Mouse (Mus musculus) megakaryocyte, embryonic 14.5 days (primary cell): ENCODE results near the gene U2af1l4. TPM values are rescaled to one million over a fixed set of nuclear protein-coding genes. Genes with fewer than 3 reads are reported as not detected.

Experiments used
- H3K27me3 ChIP-seq: replicated peaks from 2 replicates; pipeline ENCODE3; 2012; ENCODE audit warnings: inconsistent platforms
- H3K36me3 ChIP-seq: replicated peaks from 2 replicates; pipeline ENCODE3; 2012; ENCODE audit warnings: low read length, inconsistent platforms, mixed read lengths
- H3K4me1 ChIP-seq: 2 replicates; pipeline ENCODE4 v1.6.1; 2012; ENCODE audit warnings: inconsistent platforms
- H3K4me3 ChIP-seq: replicated peaks from 2 replicates; pipeline ENCODE3; 2012; ENCODE audit warnings: moderate library complexity, mild to moderate bottlenecking, inconsistent platforms
- H3K9me3 ChIP-seq: 2 replicates; pipeline ENCODE4 v1.6.1; 2012; ENCODE audit warnings: inconsistent platforms
- FLI1 ChIP-seq: IDR thresholded peaks from 2 replicates; pipeline ENCODE4 v1.6.1; 2012; ENCODE audit warnings: low read length, inconsistent platforms, mixed read lengths
- GATA1 ChIP-seq: IDR thresholded peaks from 3 replicates; pipeline ENCODE4 v1.6.1; 2012; ENCODE audit warnings: mixed read lengths, low read length, inconsistent platforms, borderline replicate concordance
- polyA plus RNA-seq: library from polyadenylated mRNA; stranded (reverse); fragments of >175 nt; gene quantifications from 2 replicates; pipeline ENCODE4 v1.2.3, GENCODE M21; 2012; ENCODE audit warnings: low replicate concordance; ENCODE audit not compliant: insufficient read depth

The U2af1l4 gene
- polyA plus RNA-seq, 1 experiment: 64.1 TPM

DNA sequence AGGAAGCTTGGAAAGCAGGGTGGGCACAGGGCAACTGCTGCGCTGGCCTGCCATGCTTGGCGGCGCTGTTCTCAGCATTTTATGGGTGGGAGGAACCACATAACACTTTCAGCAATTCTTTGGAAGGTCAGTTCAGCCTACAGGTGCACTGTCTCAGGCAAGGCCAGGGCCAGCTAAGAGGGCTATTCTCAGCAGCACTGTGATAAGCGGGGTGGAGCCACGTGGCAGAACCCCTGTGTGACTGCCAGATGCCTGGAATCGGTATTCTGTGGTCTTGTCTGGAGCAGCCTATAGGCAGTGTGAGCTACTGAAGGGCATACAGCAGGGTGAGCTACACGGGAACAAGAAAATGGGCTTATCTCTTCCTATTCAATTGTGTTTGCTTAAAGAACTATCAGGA lies 46.9 kb downstream of the U2af1l4 start:
- no peak overlapping the region for H3K4me3 ChIP-seq
- H3K27me3 ChIP-seq: peaks cover 9% of the 10 kb centered on the region
- no peaks in the 10 kb centered on the region for H3K9me3 ChIP-seq
- TF ChIP-seq GATA1 (no peak), FLI1 (no peak)
- H3K4me1 ChIP-seq: peaks cover 25% of the 10 kb centered on the region
- H3K36me3 ChIP-seq: no peaks in the 10 kb centered on the region

GRCm38 (mm10) chr7:30612654-30613402 lies 49.7 kb downstream of the U2af1l4 start, which contains the start of gene Upk1a:
Gene Upk1a (minus strand): TSS chr7:30612847.
- Histone ChIP-seq H3K9me3 (no peaks in the 10 kb centered on the region), H3K4me1 (peaks cover 22% of the 10 kb centered on the region), H3K4me3 (peak within 1 kb of the TSS; percentile 42)

GRCm38 (mm10) chr7:30613529-30614112 lies 50.5 kb downstream of the U2af1l4 start:
- Histone ChIP-seq H3K4me1 (peaks cover 18% of the 10 kb centered on the region), H3K27me3 (peaks cover 3% of the 10 kb centered on the region), H3K4me3 (peak overlapping the region; percentile 42), H3K9me3 (no peaks in the 10 kb centered on the region), H3K36me3 (peaks cover 36% of the 10 kb centered on the region)
- TF ChIP-seq FLI1: no peak
- no peak for TF ChIP-seq GATA1

More at GRCm38 (mm10) chr7:30612654-30613402, 49.7 kb downstream of the U2af1l4 start, which contains the start of gene Upk1a:
- Histone ChIP-seq H3K36me3 (peaks cover 28% of the 10 kb centered on the region), H3K27me3 (peaks cover 3% of the 10 kb centered on the region)
- TF ChIP-seq FLI1 (no peak), GATA1 (no peak)

- Histone ChIP-seq H3K4me3 (no peak overlapping the region), H3K4me1 (peaks cover 20% of the 10 kb centered on the region), H3K9me3 (no peaks in the 10 kb centered on the region), H3K36me3 (peaks cover 44% of the 10 kb centered on the region), H3K27me3 (peaks cover 3% of the 10 kb centered on the region)
- TF ChIP-seq FLI1 (no peak), GATA1 (no peak)
Measured at GRCm38 (mm10) chr7:30614454-30614853, 51.4 kb downstream of the U2af1l4 start.

Other genes with a start within 250 kb of the U2af1l4 start
- gene Syne4, start 248.5 kb upstream of the U2af1l4 start, polyA plus RNA-seq: 2.6 TPM in 1 of 2 replicates, not detected in the other
- gene E130208F15Rik, start 241.6 kb upstream of the U2af1l4 start, polyA plus RNA-seq: 0.25 TPM in 1 of 2 replicates, not detected in the other
- gene Sdhaf1, start 239.4 kb upstream of the U2af1l4 start, polyA plus RNA-seq: 9.8 and 13.7 TPM in 2 replicates
- gene Lrfn3, start 200.5 kb upstream of the U2af1l4 start, polyA plus RNA-seq: not detected in 2 replicates
- gene Tyrobp, start 149.5 kb upstream of the U2af1l4 start, polyA plus RNA-seq: 20.9 and 273 TPM in 2 replicates
- 11.1 and 14.2 TPM in 2 replicates for gene Hcst, start 143.4 kb upstream of the U2af1l4 start, polyA plus RNA-seq
- gene Nfkbid, start 141.6 kb upstream of the U2af1l4 start, polyA plus RNA-seq: 8.3 and 10.0 TPM in 2 replicates
- 2.1 and 5.5 TPM in 2 replicates for gene Aplp1, start 117.8 kb upstream of the U2af1l4 start, polyA plus RNA-seq
- gene Kirrel2, start 105.6 kb upstream of the U2af1l4 start, polyA plus RNA-seq: not detected in 2 replicates
- gene Nphs1, start 105.0 kb upstream of the U2af1l4 start, polyA plus RNA-seq: not detected in 2 replicates
- gene Prodh2, start 69.7 kb upstream of the U2af1l4 start, polyA plus RNA-seq: not detected in 2 replicates
- 12.9 and 43.1 TPM in 2 replicates for gene Arhgap33, start 28.2 kb upstream of the U2af1l4 start, polyA plus RNA-seq
- gene Hspb6, start 11.1 kb upstream of the U2af1l4 start, polyA plus RNA-seq: 6.0 and 17.2 TPM in 2 replicates
- gene Proser3, start 11.0 kb upstream of the U2af1l4 start, polyA plus RNA-seq: 11.6 and 51.8 TPM in 2 replicates
- 49.3 and 62.3 TPM in 2 replicates for gene Lin37, start 3.5 kb upstream of the U2af1l4 start, polyA plus RNA-seq
- gene Gm49396, start within 50 bp of the U2af1l4 start, polyA plus RNA-seq: 0.70 TPM in 1 of 2 replicates, not detected in the other
- 21.1 and 77.9 TPM in 2 replicates for gene Psenen, start 326 bp downstream of the U2af1l4 start, polyA plus RNA-seq
- gene Igflr1, start 2.1 kb downstream of the U2af1l4 start, polyA plus RNA-seq: 4.3 and 15.3 TPM in 2 replicates
- 20.0 and 47.0 TPM in 2 replicates for gene Kmt2b, start 25.4 kb downstream of the U2af1l4 start, polyA plus RNA-seq
- gene Zbtb32, start 35.6 kb downstream of the U2af1l4 start, polyA plus RNA-seq: 0.10 TPM in 1 of 2 replicates, not detected in the other
- gene Upk1a, start 49.5 kb downstream of the U2af1l4 start, polyA plus RNA-seq: 1.2 TPM in 1 of 2 replicates, not detected in the other
- gene Cox6b1, start 62.9 kb downstream of the U2af1l4 start, polyA plus RNA-seq: 82.5 and 197 TPM in 2 replicates
- gene Etv2, start 72.6 kb downstream of the U2af1l4 start, polyA plus RNA-seq: 0.44 TPM in 1 of 2 replicates, not detected in the other
- gene Rbm42, start 87.0 kb downstream of the U2af1l4 start, polyA plus RNA-seq: 261 and 484 TPM in 2 replicates
- gene Haus5, start 101.7 kb downstream of the U2af1l4 start, polyA plus RNA-seq: 2.3 and 13.7 TPM in 2 replicates
- not detected in 2 replicates for gene Pmis2, start 108.3 kb downstream of the U2af1l4 start, polyA plus RNA-seq
- gene 2200002J24Rik, start 135.6 kb downstream of the U2af1l4 start, polyA plus RNA-seq: not detected in 2 replicates
- gene Atp4a, start 148.9 kb downstream of the U2af1l4 start, polyA plus RNA-seq: 0.10 TPM in 1 of 2 replicates, not detected in the other
- gene Tmem147, start 166.2 kb downstream of the U2af1l4 start, polyA plus RNA-seq: 25.4 and 46.3 TPM in 2 replicates
- not detected in 2 replicates for gene Gapdhs, start 180.4 kb downstream of the U2af1l4 start, polyA plus RNA-seq
- 0.21 TPM in 1 of 2 replicates, not detected in the other for gene Sbsn, start 188.2 kb downstream of the U2af1l4 start, polyA plus RNA-seq
- gene Dmkn, start 200.5 kb downstream of the U2af1l4 start, polyA plus RNA-seq: not detected in 2 replicates
- gene Krtdap, start 224.6 kb downstream of the U2af1l4 start, polyA plus RNA-seq: not detected in 2 replicates